11 mouse cellular contexts compared by ENCODE assay signal in the genomic region with DNA sequence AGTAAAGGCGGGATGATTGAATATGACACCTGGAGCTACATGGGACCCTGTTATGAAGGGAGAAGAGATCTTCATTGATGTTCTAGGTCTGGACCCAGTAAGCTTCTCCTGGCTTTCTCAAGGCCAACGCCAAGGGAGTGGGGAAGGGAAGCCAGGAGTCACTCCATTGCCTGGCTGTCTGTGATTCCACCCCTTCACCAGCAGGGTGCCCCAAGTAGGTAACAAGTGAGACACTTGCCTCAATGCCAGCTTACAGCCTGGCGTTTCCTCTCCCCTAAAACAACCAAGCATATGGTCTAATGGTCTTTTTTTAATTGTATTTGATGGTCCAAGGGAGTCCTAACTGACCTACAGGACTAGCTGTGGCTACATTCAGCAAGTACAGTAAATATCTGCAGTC. TPM values are rescaled to one million over a fixed set of nuclear protein-coding genes. Genes with fewer than 3 reads are reported as not detected.
A peak's percentile ranks its signal among the peaks of the same experiment; 100 is the strongest.
DNase-seq lines count a peak whose midpoint lies in the region; ATAC-seq and TF ChIP-seq lines count a peak whose summit lies in the region.
"Had no signal": no experiment of that assay in that cellular context is flagged by ENCODE, and none has a peak within 500 bp of the region (broad histone marks: within the 10 kb centered on the region; RNA-seq: fewer than 3 reads in every experiment).

No protein-coding gene starts in this region.

- DNase-seq in forebrain, embryonic 14.5 days (ENCODE audit: low spot score): peak; percentile 9
- no peak for DNase-seq in midbrain, postnatal 0 days (ENCODE audit: low spot score)
- no peak for DNase-seq in midbrain, embryonic 14.5 days
- peak; percentile 19 for DNase-seq in thymus, postnatal 25 days
- no peak for DNase-seq in cerebellum, adult 8-10 months
- DNase-seq in left cerebral cortex, postnatal 25 days (ENCODE audit: low spot score in 2 of 2): no peak
- DNase-seq: cerebellum, postnatal 10 days; right cerebral cortex, postnatal 14 days had no signal

- 0 out of 2 replicates have a peak, but pooled peaks cover 4% of the 10 kb centered on the region for H3K4me1 ChIP-seq in forebrain, embryonic 14.5 days (ENCODE audit: control insufficient read depth, insufficient read depth, low read length)
- H3K4me1 ChIP-seq in forebrain, embryonic 16.5 days (replicated peaks; ENCODE audit: control insufficient read depth, insufficient read depth, low read length): peaks cover 4% of the 10 kb centered on the region
- H3K4me1 ChIP-seq in midbrain, postnatal 0 days (ENCODE audit: insufficient read depth, low read length): no peaks in the 10 kb centered on the region
- 0 out of 2 replicates have a peak, but pooled peaks cover 4% of the 10 kb centered on the region for H3K4me1 ChIP-seq in midbrain, embryonic 14.5 days (ENCODE audit: control insufficient read depth, insufficient read depth, low read length)

- H3K36me3 ChIP-seq in forebrain, embryonic 14.5 days (ENCODE audit: control insufficient read depth, insufficient read depth, low read length): no peaks in the 10 kb centered on the region
- H3K36me3 ChIP-seq in forebrain, embryonic 16.5 days (ENCODE audit: control insufficient read depth, insufficient read depth): no peaks in the 10 kb centered on the region
- H3K36me3 ChIP-seq in midbrain, postnatal 0 days (ENCODE audit: insufficient read depth, low read length): no peaks in the 10 kb centered on the region
- H3K36me3 ChIP-seq in midbrain, embryonic 14.5 days (ENCODE audit: control insufficient read depth, insufficient read depth, low read length): no peaks in the 10 kb centered on the region

- H3K27me3 ChIP-seq in forebrain, embryonic 14.5 days (replicated peaks; ENCODE audit: control insufficient read depth, insufficient read depth, low read length): no peaks in the 10 kb centered on the region
- H3K27me3 ChIP-seq in forebrain, embryonic 16.5 days (replicated peaks; ENCODE audit: control insufficient read depth, insufficient read depth, low read length): no peaks in the 10 kb centered on the region
- H3K27me3 ChIP-seq in midbrain, postnatal 0 days (ENCODE audit: insufficient read depth, low read length): no peaks in the 10 kb centered on the region
- H3K27me3 ChIP-seq in midbrain, embryonic 14.5 days (ENCODE audit: control insufficient read depth, insufficient read depth, low read length): no peaks in the 10 kb centered on the region

- no peak overlapping the region for H3K4me3 ChIP-seq in forebrain, embryonic 14.5 days (ENCODE audit: low read depth, low read length)
- H3K4me3 ChIP-seq in forebrain, embryonic 16.5 days (replicated peaks; ENCODE audit: low read length): no peak overlapping the region
- H3K4me3 ChIP-seq in midbrain, postnatal 0 days (ENCODE audit: low read depth, low read length): no peak overlapping the region
- no peak overlapping the region for H3K4me3 ChIP-seq in midbrain, embryonic 14.5 days (replicated peaks; ENCODE audit: low read depth, low read length)
- H3K4me3 ChIP-seq: erythroblast, embryonic 14.5 days had no signal

- no peak overlapping the region for H3K27ac ChIP-seq in forebrain, embryonic 14.5 days (ENCODE audit: low read depth, low read length)
- no peak overlapping the region for H3K27ac ChIP-seq in forebrain, embryonic 16.5 days (ENCODE audit: low read length)
- H3K27ac ChIP-seq in midbrain, postnatal 0 days (ENCODE audit: low read depth, low read length): no peak overlapping the region
- H3K27ac ChIP-seq in midbrain, embryonic 14.5 days (replicated peaks; ENCODE audit: low read depth, low read length): no peak overlapping the region

- no peak for ATAC-seq in forebrain, embryonic 14.5 days
- ATAC-seq in forebrain, embryonic 16.5 days: no peak
- no peak for ATAC-seq in midbrain, postnatal 0 days (ENCODE audit: low FRiP score)
- ATAC-seq in midbrain, embryonic 14.5 days (ENCODE audit: low FRiP score, low TSS enrichment): no peak
- ATAC-seq in granulocyte monocyte progenitor cell, adult 5-6 weeks (replicated peaks; ENCODE audit: poor library complexity, severe bottlenecking): peak; percentile 92

- peak; percentile 18; the same call in 1 of the 2 replicates for TF ChIP-seq CTCF in midbrain, postnatal 0 days (IDR thresholded peaks at IDR 0.05)

- 82% methylated on average over 3 of the region's 3 CpGs for WGBS in forebrain, embryonic 14.5 days
- WGBS in forebrain, embryonic 16.5 days: 79% methylated on average over 3 of the region's 3 CpGs
- WGBS in midbrain, postnatal 0 days: 86% methylated on average over 3 of the region's 3 CpGs
- 82% methylated on average over 3 of the region's 3 CpGs for WGBS in midbrain, embryonic 14.5 days

- H3K9me3 ChIP-seq in forebrain, embryonic 14.5 days (replicated peaks; ENCODE audit: control insufficient read depth, low read length): no peaks in the 10 kb centered on the region
- H3K9me3 ChIP-seq in forebrain, embryonic 16.5 days (ENCODE audit: control insufficient read depth, low read length): no peaks in the 10 kb centered on the region
- no peaks in the 10 kb centered on the region for H3K9me3 ChIP-seq in midbrain, postnatal 0 days (ENCODE audit: low read length)
- H3K9me3 ChIP-seq in midbrain, embryonic 14.5 days (ENCODE audit: control insufficient read depth, low read length): no peaks in the 10 kb centered on the region

- intact Hi-C loops in left cerebral cortex, postnatal 25 days (cut with DNase I): no loop called here

- no peak overlapping the region for H3K9ac ChIP-seq in forebrain, embryonic 14.5 days (ENCODE audit: low read length)
- no peak overlapping the region for H3K9ac ChIP-seq in forebrain, embryonic 16.5 days (replicated peaks; ENCODE audit: low read depth, low read length)
- H3K9ac ChIP-seq in midbrain, postnatal 0 days (replicated peaks; ENCODE audit: low read length, poor library complexity, severe bottlenecking): no peak overlapping the region
- no peak overlapping the region for H3K9ac ChIP-seq in midbrain, embryonic 14.5 days (replicated peaks; ENCODE audit: low read length)

- H3K4me2 ChIP-seq in forebrain, embryonic 14.5 days (ENCODE audit: low read length): no peak overlapping the region
- no peak overlapping the region for H3K4me2 ChIP-seq in forebrain, embryonic 16.5 days (ENCODE audit: low read length)
- H3K4me2 ChIP-seq in midbrain, postnatal 0 days (ENCODE audit: low read depth, low read length, poor library complexity, severe bottlenecking): no peak overlapping the region
- H3K4me2 ChIP-seq in midbrain, embryonic 14.5 days (ENCODE audit: low read length): no peak overlapping the region

RNA-seq across cellular contexts. Expression of a gene that starts 14.2 kb away (rescaled TPM):
- 11.9 and 14.5 TPM in 2 replicates for polyA plus RNA-seq in forebrain, embryonic 14.5 days (2014; fragmentation: Nextera tagmentation; extraction: Ambion mirVana)
- 20.7 and 23.6 TPM in 2 replicates for polyA plus RNA-seq in forebrain, embryonic 16.5 days (2015; fragmentation: Nextera tagmentation; extraction: Ambion mirVana)
- total RNA-seq in midbrain, postnatal 0 days (2014; rRNA removed): 18.8 and 21.8 TPM in 2 replicates
- polyA plus RNA-seq in midbrain, postnatal 0 days (2015; fragmentation: Nextera tagmentation; extraction: Ambion mirVana): 15.0 and 16.7 TPM in 2 replicates
- 9.4 and 13.1 TPM in 2 replicates for polyA plus RNA-seq in midbrain, embryonic 14.5 days (2014; fragmentation: Nextera tagmentation; extraction: Ambion mirVana)
- 32.6 and 53.3 TPM in 2 replicates for total RNA-seq in granulocyte monocyte progenitor cell, adult 5-6 weeks (2014; fragmentation: Nextera tagmentation)
- 38.8 and 72.7 TPM in 2 replicates for total RNA-seq in granulocyte monocyte progenitor cell, adult 5-6 weeks (2017)
- 10 to 100 TPM; 36.8 to 42.5 TPM for total RNA-seq in left cerebral cortex, postnatal 25 days (2021)

Comparison
In these comparisons a context has a peak if more than half of its experiments do, and no peak if none do; other contexts are left out.
1. DNase-seq: peak in forebrain, embryonic 14.5 days (single experiment) and thymus, postnatal 25 days (single experiment); none in midbrain, postnatal 0 days (single experiment), midbrain, embryonic 14.5 days (single experiment), cerebellum, adult 8-10 months (single experiment) and left cerebral cortex, postnatal 25 days (0 of 2).